Mouse (Mus musculus): ENCODE data around the gene Myo10.
"Not testable (repeated sequence)": the region's sequence is repeated elsewhere in the genome, so short reads cannot be mapped to it uniquely, and the experiment has no call there.

Myo10 gene

GRCm38 (mm10) chr15:25693708-25694107 is 71.4 kb downstream of the Myo10 start:
- no peak for DNase-seq

DNA sequence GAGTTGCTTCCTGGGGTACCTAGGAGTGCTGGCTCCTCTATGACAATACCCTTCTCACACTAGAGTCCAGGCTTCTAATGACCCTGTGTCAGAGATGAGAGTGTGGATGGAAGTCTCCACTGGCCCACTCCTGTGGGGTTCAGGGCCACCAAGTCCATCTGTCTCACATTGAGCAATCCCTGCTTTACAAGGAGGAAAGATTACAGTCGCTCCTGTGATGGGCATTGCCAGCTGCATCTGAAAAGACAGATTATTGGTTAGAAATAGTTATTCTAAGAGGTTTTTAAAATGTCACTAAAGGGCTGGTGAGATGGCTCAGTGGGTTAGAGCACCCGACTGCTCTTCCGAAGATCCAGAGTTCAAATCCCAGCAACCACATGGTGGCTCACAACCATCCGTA is 72.4 kb downstream of the Myo10 start:
- DNase-seq = no peak

- no peak for DNase-seq
Observed at GRCm38 (mm10) chr15:25695253-25695652, 72.9 kb downstream of the Myo10 start.

- DNase-seq = no peak
Observed at GRCm38 (mm10) chr15:25695883-25696282, 73.6 kb downstream of the Myo10 start.

GRCm38 (mm10) chr15:25696660-25697059 is 74.3 kb downstream of the Myo10 start:
- DNase-seq = no peak

DNA sequence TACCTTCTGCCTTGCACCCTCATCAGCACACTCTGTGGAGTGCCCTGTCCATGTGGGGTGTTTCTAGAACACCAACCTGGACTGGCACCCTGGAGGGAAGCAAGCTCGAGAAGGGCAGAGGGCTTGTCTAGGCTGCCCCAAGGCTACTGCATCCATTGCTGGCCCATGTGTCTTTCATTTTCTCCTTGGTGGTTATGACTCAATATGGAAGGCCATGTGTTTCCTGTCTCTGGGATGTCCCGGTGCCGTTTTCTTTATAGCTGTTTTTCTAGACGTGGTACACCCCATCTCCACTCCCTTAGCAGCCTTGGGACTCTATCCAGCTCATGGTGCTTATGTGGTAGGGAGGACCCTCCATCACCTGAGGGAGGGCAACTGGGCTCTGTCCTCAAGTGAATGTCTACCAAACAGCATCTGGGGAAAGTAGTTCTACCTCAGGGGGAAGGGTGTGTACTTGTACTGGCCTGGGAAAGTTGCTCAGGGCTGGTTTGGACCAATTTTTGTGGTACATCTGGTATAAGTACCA is 76.8 kb downstream of the Myo10 start:
- no peak for DNase-seq

- no peak for DNase-seq
Observed at GRCm38 (mm10) chr15:25702602-25703001, 80.3 kb downstream of the Myo10 start.

DNA sequence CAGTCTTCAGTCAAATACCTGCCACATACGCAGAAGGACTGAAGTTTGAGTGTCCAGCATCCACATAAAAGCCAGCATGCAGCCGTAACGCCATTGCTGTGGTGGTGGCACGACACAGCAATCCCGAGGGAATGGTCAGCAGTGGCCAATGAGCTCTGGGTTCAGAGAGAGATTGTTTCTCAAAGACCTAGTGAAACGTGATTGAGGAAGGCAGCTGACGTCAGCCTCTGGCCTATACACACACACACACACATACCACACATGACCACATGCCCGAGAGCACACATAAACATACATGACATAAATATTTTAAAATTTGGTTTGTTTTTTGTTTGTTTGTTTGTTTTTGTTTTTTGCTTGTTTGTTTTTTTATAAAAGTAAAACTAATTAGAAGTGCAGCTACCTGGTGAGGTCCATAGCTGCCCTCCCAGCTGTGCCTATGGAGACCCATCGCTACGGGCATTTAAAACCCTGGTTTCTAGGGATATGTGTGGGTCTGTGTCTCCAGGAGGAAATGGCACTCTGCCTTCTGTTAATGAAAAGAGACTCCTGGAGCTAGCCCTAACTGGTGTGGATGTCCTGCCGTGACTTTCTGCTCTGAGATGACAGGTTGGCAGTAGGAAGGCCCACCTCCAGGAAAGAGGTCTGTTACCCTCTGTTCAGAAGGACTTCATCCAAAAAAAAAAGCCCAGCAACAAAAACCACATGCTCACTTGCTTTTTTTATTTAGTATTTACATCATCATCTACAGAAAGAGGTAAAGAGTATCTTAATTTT is 82.7 kb downstream of the Myo10 start:
- DNase-seq = no peak

DNA sequence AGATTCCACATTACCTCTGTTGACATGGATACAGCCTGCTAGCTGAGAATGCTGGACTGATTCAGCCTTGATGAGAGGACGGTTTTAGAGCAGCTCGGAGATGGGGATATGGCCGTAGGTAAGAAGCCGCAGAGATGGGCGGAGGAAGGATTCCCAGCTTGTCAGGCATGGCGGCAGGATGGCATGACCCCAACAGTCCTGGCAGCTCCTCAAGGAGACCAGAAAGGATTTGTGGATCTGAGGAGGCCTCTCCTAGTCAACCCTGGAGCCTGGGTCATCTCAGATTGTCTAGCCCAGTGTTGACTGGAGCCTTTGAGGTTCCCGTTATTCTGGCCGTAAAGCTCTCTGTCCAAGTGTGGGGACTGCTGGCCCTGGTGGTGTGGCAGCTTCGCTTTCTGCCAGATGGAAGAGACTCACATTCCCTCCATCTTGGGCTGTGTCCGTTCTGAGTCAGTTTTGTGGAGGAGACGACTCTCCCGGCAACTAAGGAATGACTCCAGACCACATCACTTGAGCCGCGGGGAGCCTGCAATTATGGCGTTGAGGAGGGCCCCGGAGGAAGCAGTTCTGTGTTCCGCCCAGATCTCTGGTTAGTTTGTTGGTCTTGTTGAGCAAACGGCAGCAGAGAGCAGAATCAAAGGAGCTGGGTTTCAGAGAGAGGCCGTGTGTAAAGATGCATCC is 84.7 kb downstream of the Myo10 start:
- no peak for DNase-seq

GRCm38 (mm10) chr15:25707891-25708290 is 85.6 kb downstream of the Myo10 start:
- no peak for DNase-seq

DNA sequence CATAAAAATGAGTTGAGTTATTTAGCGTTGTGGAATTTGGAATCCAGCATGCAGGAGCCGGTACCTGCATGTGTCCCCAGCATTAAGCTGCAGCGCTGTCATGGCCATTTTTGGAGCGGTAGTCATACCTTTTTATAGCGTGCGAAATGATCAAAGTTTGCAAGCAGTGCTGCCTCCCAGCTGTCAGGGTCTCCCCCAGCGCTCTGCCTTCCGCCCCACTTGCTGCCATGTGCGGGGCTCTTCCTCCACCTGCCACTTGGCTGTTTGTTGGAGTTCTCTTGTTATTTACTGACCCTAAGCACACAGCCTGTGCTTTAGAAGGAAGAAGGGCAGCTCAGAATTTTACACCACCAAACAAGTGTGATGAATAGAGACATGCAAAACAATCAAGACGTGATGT is 88.6 kb downstream of the Myo10 start:
- DNase-seq = no peak

DNA sequence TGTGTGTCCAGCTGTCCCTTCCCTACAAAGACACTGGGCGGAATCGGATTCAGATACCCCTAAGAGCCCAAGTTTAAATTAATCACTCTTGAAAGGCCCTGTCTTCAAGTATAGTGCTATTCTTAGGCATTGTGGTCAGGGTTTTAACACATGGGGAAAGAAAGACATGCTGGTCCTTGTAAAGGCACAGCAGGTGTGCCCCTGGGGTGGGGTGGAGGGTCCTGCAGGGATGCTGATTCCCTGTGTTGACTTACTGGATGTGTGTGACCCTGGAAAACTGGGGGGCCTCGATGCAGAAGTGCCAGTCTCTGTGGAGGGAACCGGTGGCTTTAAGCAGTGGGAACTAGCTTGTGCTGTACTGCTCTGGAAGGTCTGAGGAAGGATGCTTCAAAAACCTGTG is 90.6 kb downstream of the Myo10 start:
- no peak for DNase-seq

- DNase-seq = no peak
Observed at GRCm38 (mm10) chr15:25713587-25714361, 91.4 kb downstream of the Myo10 start.

GRCm38 (mm10) chr15:25715218-25715995 is 93.1 kb downstream of the Myo10 start:
- DNase-seq = peak; percentile 20

DNA sequence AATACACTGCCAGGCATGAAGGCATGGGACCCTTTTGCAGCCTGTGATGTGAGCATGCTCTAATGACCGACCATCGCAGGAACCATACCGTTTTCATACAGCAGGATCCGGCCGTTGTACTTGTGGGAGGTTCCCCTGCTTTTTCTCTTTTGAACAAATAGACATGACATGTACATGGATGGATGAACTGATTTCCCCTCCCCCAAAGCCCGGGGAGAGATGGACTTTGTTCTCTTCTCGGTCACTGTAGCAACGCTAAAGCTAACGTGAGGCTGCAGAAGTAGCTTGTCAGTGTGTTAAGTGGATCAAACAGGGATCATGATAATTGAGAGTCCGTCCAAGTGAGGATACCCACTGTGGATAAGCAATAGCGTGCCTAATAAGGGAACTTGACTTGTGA is 93.7 kb downstream of the Myo10 start:
- no peak for DNase-seq

GRCm38 (mm10) chr15:25717006-25717405 is 94.7 kb downstream of the Myo10 start:
- peak; percentile 90 for DNase-seq

- not testable (repeated sequence) for DNase-seq
Observed at GRCm38 (mm10) chr15:25718104-25718503, 95.8 kb downstream of the Myo10 start.

- DNase-seq = no peak
Observed at GRCm38 (mm10) chr15:25719270-25719669, 96.9 kb downstream of the Myo10 start.

- no peak for DNase-seq
Observed at GRCm38 (mm10) chr15:25720263-25720662, 97.9 kb downstream of the Myo10 start.

GRCm38 (mm10) chr15:25723281-25724113 is 101.2 kb downstream of the Myo10 start:
- peak; percentile 45 for DNase-seq

GRCm38 (mm10) chr15:25724549-25724948 is 102.2 kb downstream of the Myo10 start:
- DNase-seq = no peak

- DNase-seq = no peak
Observed at GRCm38 (mm10) chr15:25726814-25727213, 104.5 kb downstream of the Myo10 start.

All from lung, postnatal 14 days (tissue).